Mouse (Mus musculus) heart, postnatal 10 days (tissue): ENCODE data around the gene Gm45618. TPM values are rescaled to one million over a fixed set of nuclear protein-coding genes. Genes with fewer than 3 reads are reported as not detected.

Experiments used
- DNase-seq, 2 experiments: peaks; one replicate each; pipeline ENCODE4 v3.0.0; 2021
- intact Hi-C: fragments of 180-260 bp; cut with DNase I; formaldehyde crosslinking; loops from one replicate; pipeline ENCODE4 v1.15.1; 2025
- total RNA-seq, 2 experiments: library from RNA; stranded (reverse); gene quantifications; 2 replicates each; pipeline ENCODE4 v1.2.3; 2021

Gm45618 gene
- total RNA-seq, 2 experiments from 2014 or later, result not detected

- peak; percentile 95 to 96 for DNase-seq
- intact Hi-C loops, result loop anchor here (10.0 kb wide), 1 partner anchor 171 kb away; no protein-coding TSS in a partner anchor
Observed at GRCm38 (mm10) chr7:142095183-142095931, 25.2 kb downstream of the Gm45618 start, which contains the start of gene Dusp8. Gene Dusp8, minus strand, starts transcription at chr7:142095843.

GRCm38 (mm10) chr7:142094301-142095143 lies 26.0 kb downstream of the Gm45618 start:
- DNase-seq, result peak; percentile 57 to 60
- intact Hi-C loops, result loop anchor here (10.0 kb wide), 1 partner anchor 170 kb away; no protein-coding TSS in a partner anchor

GRCm38 (mm10) chr7:142093696-142094240 lies 26.8 kb downstream of the Gm45618 start:
- intact Hi-C loops, result loop anchor here (10.0 kb wide), 1 partner anchor 169 kb away; no protein-coding TSS in a partner anchor
- no peak for DNase-seq

GRCm38 (mm10) chr7:142092991-142093390 lies 27.5 kb downstream of the Gm45618 start:
- no peak for DNase-seq
- intact Hi-C loops, result loop anchor here (10.0 kb wide), 1 partner anchor 168 kb away; no protein-coding TSS in a partner anchor

GRCm38 (mm10) chr7:142091848-142092247 lies 28.7 kb downstream of the Gm45618 start:
- intact Hi-C loops, result loop anchor here (10.0 kb wide), 1 partner anchor 167 kb away; no protein-coding TSS in a partner anchor

GRCm38 (mm10) chr7:142089648-142090447 lies 30.7 kb downstream of the Gm45618 start:
- intact Hi-C loops, result loop anchor here (10.0 kb wide), 1 partner anchor 165 kb away; no protein-coding TSS in a partner anchor
- DNase-seq, result no peak

More at GRCm38 (mm10) chr7:142091848-142092247, 28.7 kb downstream of the Gm45618 start:
- DNase-seq, result no peak

- DNase-seq, result peak; percentile 56 to 62
- intact Hi-C loops, result no loop called here
Observed at GRCm38 (mm10) chr7:142088886-142089285, 31.6 kb downstream of the Gm45618 start.

- intact Hi-C loops, result no loop called here
- no peak for DNase-seq
Observed at GRCm38 (mm10) chr7:142087069-142087652, 33.4 kb downstream of the Gm45618 start.

GRCm38 (mm10) chr7:142086159-142086905 lies 34.2 kb downstream of the Gm45618 start:
- intact Hi-C loops, result no loop called here
- no peak for DNase-seq

GRCm38 (mm10) chr7:142084820-142085219 lies 35.7 kb downstream of the Gm45618 start:
- intact Hi-C loops, result no loop called here
- DNase-seq, result peak; percentile 92

GRCm38 (mm10) chr7:142084395-142084794 lies 36.1 kb downstream of the Gm45618 start:
- no peak for DNase-seq
- intact Hi-C loops, result no loop called here

- peak; percentile 81 to 83 for DNase-seq
- intact Hi-C loops, result no loop called here
Observed at GRCm38 (mm10) chr7:142083588-142084317, 36.8 kb downstream of the Gm45618 start.

GRCm38 (mm10) chr7:142082607-142083006 lies 37.9 kb downstream of the Gm45618 start:
- DNase-seq, result no peak
- intact Hi-C loops, result no loop called here

GRCm38 (mm10) chr7:142082179-142082578 lies 38.4 kb downstream of the Gm45618 start:
- intact Hi-C loops, result no loop called here
- no peak for DNase-seq

GRCm38 (mm10) chr7:142081736-142082135 lies 38.8 kb downstream of the Gm45618 start:
- intact Hi-C loops, result no loop called here
- DNase-seq, result no peak

GRCm38 (mm10) chr7:142080876-142081275 lies 39.7 kb downstream of the Gm45618 start:
- intact Hi-C loops, result no loop called here
- DNase-seq, result no peak

GRCm38 (mm10) chr7:142079365-142079764 lies 41.2 kb downstream of the Gm45618 start:
- intact Hi-C loops, result no loop called here
- DNase-seq, result no peak

GRCm38 (mm10) chr7:142077138-142077537 lies 43.4 kb downstream of the Gm45618 start:
- intact Hi-C loops, result no loop called here
- DNase-seq, result peak; percentile 50 to 56
